Mouse (Mus musculus): ENCODE measurements around the gene Plekha3.
A peak's percentile ranks its signal among the peaks of the same experiment; 100 is the strongest.

GRCm38 (mm10) chr2:76714984-76715383 is 39.9 kb downstream of the Plekha3 start:
- TF ChIP-seq CTCF (IDR thresholded peaks at IDR 0.05; ENCODE audit: low read depth): peak; percentile 42
- TF ChIP-seq EP300 (optimal IDR thresholded peaks at IDR 0.05): no peak
